Mouse (Mus musculus) spleen, postnatal 36 days (tissue): ENCODE data around the gene Nemp2.

Source experiments
- DNase-seq, 2 experiments: peaks; one replicate each; pipeline ENCODE4 v3.0.0; 2022; ENCODE audit warnings: low spot score in 2 of 2, mixed read lengths in 1 of 2

Gene Nemp2

DNA sequence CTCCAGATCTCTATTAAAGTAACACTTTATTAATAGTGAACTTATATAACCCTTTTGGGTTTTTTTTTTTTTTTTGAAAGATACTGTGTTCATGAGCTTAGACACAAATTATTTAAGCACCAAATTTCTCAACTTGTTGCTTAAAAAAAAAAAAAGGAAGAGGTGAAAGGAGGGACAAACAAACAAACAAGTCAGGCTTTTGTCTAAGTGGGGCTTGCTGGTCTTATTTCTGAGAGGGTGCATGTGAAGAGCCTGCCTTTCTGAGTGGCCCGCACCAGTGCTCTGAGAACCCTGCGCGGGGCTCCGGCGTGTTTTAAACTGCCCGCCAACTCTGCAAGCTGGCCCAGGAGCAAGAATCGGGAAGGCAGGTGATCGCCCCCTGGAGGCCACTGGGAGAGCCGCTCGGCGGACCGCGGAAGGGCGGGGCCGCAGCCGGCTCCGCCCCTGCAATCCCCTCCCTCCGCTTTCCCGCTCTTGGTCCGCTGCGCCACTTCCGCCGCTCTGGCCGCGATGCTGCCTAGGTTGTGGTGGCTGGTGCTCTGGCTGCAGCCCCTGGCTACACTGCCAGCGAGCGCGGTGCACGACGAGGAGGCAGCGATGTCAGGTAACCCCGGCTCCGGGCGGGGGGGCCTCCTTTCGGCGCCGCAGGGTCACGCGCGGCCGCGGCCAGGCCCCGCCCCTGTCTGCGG, at the start of gene Nemp2:
Nemp2 (plus strand) TSS at position 456 of the 689 bp plus-strand sequence.
- peak; percentile 88 for DNase-seq

DNA sequence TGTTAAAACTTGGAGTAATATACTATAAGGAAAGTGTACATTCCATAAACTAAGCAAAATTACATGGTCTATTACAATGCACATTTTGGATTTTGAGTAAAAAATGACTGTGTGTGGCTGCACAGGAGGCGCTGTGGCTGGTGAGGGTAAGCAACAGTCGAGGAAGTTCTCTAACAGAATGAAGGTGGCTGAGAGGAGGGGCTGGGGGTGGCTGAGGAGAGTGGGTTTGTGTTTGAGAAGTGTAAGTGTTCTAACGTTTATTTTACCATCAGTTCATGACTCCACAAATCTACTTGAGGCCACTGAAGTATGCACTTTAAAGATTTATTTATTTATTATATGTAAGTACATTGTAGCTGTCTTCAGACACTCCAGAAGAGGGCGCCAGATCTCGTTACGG, 48.8 kb upstream of the Nemp2 start:
- DNase-seq, result peak; percentile 26 to 33

DNA sequence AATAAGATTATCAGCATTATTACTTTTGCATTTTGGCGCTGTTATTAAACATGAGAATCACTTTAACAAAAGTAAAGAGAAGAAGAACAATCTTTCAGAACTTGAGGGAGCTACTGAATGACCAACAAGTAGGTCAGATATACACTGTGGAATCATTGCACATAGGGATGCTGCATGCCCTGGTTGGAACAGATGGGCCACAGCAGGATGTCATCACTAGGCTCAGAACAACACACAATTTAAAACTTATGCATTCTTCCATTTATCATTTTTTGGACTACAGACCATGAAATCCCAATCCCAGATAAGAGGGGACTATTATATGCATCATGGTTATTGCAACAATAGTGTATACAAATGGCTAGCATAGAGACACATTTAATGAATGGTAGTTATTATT, 47.6 kb upstream of the Nemp2 start:
- DNase-seq, result no peak

DNA sequence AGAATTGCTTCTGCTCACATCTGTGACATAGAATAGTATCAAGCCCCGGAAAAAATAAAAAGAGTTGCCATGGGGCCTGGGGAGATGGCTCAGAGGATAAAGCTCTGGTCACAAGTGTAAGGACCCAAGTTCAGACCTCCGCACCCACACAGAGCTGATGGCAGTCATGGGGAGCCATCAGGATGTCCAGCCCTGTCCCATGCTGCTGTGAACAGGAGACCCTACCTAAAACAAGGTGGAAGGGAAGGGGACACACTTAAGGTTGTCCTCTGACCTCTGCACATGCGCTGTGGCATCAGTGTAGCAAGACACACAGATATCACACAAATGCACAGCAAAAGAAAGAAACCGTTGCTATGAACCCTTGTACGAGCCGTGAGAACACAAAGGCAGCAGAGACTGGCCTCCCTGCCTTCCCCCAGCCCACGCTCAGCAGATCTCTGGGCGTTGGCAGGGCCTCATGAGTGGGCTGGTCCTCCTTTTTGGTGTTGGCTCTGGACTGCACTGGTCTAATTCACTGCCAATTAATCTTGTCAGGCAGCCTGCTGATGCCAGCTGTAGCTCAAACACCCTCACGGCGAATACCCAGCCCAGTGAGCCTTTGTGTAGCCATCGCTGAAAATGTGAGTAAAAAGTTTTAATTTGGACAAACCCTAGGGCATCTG, 33.4 kb upstream of the Nemp2 start:
- no peak for DNase-seq

DNA sequence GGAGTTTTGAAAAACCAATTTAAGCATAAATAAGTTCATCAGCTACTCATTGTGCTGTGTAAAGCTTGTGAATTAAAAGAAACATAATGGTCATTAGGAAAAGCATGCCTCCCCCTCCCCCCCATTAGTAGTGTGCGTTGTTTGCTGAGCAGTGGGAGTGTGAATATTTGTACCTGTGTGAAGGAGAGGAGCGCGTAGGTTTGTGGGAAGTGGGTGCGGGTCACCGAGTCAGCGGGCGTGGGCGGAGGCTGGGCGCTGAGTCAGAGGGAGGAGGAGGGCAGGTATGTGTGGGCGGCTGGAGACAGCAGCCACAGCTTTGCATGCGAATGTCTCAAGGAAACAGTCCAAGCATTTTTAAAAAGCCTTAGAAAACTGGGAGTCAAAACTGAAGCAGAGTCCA, 32.7 kb upstream of the Nemp2 start:
- peak; percentile 74 to 76 for DNase-seq

DNA sequence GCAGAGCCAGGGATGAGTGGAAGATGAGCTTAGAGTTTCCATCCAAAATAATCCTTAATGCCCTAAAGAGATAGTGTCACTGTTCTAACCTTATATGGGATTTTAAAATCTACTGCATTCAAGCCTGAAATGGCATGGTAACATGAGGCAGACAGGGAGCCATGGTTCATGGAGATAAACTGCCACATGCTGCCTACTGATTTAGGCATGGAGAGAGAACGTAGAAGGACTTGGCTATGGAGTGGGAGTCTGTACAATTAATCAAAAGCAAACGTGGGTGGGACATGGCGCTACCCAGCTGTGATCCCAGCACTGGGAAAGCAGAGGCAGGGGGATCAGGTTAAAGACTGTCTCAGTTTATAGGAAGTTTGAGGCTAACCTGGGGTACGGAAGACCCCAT, 32.1 kb upstream of the Nemp2 start:
- DNase-seq, result no peak

DNA sequence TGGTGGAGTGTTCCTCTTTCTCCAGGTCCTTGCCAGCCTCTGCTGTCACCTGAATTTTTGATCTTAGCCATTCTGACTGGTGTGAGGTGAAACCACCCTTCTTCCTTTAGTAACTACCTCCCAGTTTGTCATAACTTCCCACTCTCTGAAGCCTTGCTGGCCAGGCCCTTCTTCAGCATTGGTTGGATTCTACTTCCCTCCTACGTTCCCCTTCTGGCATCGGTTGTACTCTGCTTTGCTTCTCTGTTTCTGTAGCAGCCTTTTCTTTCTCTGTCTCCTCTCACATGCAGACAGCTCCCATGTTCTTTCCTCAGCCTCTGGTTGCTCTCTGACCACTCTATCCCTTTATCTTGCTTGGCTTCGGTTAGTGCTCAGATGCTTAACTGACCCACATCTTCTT, 29.0 kb upstream of the Nemp2 start:
- DNase-seq, result no peak

DNA sequence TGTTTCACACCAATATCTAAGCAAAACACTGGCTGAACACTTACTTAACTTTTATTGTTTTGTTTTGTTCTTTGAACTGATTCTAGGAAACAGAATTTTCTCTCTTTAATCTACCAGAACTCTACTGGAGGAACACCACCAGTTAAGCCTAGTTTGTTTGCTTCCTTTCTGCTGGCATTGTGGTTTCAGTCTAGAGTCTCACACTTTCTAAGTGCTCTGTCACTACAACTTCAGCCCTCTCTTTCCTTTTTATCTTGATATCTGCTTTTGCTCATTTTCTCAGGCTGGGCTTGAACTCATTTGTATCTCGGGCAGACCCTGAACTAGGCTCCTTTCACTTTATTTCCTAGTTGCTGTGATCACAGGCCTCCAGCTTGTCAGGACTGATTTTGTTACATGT, 22.8 kb upstream of the Nemp2 start:
- DNase-seq, result no peak

DNA sequence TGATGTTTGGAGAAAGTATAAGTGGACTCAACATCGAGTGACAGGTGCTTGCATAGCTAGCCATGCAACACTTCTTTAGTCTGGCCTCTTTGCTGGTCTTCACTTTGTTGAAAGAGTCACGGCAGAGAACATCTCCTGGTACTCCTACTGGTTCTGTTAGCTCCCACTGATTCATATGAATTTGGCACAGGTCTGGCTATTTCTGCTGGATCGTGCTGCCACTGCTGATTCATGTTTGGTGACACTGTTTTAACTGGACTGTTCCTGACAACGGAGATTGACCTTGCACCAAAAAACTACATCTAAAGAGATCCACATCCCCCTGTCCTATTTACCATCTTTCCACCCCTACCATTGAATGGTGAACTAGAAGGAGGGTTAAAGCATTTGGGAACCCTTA, 22.0 kb upstream of the Nemp2 start:
- DNase-seq, result no peak

DNA sequence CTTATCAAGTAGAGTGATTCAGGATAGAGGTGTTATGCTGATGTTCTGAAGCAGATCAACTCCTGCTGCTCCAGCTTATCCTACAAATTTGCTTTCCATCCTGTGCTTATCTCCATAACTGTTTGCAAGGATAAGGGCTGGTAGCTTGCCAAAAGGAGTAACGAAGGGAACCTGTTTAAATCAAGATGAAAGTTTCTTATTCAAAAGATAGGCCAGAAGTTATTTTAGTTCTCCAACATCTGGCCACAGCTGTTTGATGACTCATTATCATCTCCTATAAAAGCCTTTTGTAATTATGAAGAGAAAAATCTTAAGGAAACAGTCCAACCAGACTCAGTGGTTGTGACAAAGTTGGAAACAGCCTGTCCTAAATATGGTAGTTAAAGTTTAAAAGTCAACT, 12.3 kb upstream of the Nemp2 start:
- no peak for DNase-seq

DNA sequence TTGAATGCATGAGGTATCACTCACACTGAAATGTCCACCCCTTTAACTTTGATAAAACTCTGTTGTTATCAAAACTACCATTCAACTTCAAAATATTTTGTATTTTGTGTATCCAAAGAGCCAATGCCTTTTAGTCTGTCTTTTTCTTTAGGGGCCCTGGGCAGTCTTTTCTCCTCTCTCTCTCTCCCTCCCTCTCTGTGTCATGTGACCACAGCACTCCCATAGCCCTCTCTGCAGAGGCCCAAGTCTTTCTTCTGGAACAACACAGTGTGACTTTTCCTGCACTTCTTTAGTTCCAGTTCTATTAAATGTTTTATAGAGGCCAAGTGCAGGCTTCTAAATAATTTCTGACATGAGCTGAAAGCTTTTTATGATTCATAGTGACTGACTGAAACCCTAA, 10.1 kb upstream of the Nemp2 start:
- DNase-seq, result no peak

DNA sequence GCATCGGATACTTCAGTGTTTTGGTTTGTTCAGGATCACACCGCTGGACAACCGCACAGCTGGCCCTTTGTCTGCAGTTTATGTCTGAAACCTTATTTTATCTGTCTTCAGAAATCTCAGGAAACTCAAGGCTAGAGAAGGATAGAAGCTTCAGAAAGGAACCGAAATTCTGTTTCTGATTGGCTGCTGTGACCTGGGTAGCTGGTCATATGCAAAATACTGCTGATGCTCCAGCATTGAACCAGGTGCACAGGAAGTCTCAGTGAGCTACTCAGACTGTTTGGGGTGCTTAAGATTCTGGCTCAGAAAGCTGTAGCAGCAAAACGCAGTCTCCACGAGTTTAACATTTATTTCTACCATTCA, 415 bp downstream of the Nemp2 start:
- DNase-seq, result peak; percentile 77

DNA sequence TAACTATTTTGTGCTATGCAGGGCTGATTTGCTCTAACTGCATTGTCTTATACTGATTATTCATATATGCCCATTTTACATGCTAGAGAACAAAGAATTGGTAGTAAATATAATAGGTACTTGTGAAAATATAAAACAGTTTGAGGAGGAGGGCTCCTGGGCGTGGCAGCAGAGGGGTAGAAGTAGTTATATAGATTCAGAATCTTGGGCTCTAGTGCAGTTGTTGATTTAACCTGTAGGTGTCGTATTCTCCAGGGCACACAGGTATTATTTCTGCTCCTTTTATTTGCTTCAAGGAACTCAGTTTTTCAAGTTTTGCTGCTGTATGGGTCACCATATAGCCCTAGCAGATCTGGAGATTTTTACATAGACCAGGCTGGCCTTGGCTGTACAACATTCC, 1.1 kb downstream of the Nemp2 start:
- DNase-seq, result peak in 1 of 2 experiments; percentile 27

DNA sequence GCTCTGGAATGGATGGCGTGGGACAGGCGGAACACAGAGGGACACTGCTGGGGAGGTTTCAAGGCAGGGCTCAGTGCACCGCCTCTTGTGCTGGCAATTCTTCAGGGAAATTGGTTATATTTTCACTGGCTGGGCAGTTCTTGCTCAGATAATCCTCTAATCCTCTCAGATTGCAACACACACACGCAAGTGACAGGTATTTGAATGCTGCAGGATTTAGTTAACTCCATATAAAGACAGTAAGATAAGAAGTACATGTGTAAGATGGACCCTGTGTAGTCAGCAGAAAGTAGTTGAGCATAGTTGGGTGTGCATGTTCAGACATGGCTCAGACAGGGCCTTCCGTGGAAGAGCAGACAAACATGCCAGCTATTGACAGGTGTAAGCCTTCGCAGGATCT, 3.7 kb downstream of the Nemp2 start:
- no peak for DNase-seq

DNA sequence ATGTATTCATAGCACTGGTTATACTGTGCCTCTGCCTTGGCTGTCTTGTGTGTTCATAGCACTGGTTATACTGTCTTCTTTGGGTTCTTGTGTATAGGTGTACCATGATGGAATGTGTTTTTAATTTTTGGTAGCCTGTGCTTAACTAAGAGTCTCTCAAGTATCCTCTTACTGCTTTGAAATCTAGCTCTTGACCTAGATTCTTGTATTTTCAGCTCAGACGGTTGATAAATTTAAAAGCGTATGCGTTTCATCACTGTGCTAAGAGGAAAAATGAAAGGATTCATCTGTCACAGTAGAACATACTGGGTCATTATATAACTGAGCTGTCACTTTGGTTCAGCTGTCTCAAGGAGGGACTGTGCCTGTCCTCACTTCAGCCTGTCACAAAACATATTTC, 5.4 kb downstream of the Nemp2 start:
- no peak for DNase-seq

DNA sequence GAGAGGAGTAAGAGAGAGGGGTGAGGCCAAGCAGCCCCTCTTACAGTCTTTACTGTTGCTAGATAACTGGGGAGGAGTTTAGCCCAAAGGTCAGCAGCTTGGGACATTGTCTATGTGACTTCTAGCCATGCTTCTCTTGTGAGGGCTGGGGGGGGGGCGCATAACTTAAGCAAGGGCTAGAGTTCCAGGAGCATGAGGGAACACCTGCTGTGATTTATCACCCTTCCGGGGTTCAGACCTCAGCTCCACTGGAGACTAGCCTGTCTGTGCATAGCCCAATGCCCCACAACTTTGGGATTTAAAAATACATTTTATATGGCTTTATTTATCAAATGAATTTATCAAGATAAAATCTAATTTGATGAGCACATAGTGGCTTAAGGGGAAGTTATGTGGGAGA, 7.6 kb downstream of the Nemp2 start:
- no peak for DNase-seq

DNA sequence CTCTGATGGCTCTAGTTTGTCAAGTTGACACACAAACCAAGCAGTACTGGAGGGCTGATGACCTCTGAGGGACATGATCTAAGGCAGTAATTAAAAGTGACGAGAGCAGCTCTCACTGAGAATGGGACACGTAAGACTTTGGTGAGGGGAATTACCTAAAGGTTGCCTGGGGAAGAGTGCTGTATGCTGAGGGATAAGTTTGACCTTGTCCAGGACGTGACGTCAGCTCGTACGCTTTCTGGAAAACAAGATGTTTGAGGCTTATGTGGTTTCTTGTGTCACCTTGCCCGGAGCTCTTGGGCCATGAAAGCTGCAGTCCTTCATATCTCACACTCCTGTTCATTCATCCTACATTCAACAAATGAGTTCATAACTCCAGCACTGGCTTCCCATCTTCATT, 8.6 kb downstream of the Nemp2 start:
- DNase-seq, result no peak

DNA sequence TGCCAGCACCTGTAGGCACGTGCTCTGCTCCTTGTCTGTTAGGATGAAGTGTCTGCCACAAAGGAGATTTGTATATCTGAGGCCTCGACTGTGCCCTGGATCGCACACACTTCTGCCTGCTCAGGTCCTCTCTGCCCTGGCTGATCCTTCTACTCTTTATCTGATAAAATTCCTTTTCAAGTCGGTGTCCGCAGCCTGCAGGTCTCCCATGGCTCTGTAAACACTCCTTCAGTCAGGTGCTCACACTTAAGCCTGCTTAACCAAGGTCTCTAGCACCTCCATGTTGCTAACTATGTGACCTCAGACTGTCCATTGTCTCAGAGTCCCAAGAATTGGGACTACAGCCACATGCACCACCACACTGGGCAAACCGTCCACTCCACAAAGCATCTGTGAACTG, 9.8 kb downstream of the Nemp2 start:
- DNase-seq, result no peak

DNA sequence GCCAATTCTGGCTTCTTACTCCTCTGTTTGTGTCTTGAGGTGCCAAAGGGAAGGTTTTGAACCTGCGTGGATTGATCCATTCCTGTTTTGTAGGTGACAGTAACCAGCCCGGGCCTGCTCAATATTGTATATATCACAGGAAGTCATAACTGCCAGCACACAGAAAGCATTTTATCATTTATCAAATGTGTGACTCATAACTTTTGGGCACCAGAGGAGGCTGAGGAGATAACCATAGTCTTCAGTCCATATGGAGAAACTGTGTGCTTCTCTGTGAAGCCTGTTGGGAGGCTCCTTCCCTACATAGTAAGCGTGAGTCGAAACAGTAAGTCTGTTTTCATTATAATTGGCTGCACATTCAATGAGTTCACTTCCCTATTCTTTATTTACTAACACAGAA, 10.2 kb downstream of the Nemp2 start:
- DNase-seq, result no peak

DNA sequence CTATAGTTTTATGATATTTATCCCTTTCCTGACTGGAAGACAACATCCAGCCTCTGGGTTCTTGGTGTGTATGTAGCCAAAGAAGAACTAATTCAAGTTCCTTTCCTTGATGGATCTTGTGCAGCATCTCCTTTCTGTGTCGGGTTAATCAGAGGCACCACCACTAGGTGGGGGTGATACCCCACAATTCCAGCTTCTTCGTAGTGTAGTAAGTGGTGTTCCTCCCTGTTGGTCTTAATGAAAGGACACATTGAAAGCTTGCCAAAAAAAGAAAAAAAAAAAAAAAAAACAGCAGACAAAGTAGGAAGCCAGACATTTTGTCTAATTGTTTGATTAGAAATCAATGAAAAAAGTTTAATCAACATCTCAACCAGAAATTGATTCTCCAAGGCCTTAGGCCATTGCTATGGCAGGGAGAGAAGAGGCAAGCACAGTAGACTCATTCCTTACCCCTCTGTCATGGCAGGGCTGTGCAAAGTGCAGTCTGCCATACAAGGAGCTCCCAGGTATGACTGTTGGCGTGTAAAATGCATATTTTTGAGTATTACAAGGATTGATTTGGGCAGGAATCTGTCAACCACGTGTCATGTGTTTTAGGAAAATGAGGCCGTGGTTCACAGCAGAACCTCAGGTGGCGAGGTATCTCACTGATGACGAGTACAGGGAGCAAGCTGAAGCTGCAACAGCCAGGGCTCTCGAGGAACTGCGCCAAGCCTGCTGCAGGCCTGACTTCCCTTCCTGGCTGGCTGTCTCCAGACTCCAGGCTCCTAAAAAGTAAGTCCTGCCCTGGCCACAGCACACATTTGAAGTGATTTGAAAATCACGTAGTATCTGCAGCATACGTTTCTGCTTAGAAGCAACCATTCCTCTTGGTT, 17.9 kb downstream of the Nemp2 start:
- peak; percentile 65 to 72 for DNase-seq

DNA sequence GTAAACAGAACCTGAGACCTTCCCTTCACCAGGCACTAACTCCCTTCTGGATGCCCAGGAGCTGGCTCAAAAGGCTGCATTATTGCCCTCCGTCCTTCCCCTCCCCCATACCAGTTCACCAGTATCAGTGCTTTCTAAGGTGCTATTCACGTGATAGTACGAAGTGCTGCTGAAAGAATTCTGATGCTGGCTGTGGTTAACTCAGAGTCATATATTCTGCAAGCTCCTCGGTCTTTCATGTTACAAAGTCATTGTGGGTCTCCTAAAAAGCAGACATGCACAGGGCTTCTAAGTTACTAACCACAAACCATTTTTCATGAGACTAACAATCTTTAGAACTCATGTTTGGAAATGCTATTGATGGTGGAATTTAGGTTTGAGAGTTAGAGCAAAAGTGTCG, 19.6 kb downstream of the Nemp2 start:
- no peak for DNase-seq

DNA sequence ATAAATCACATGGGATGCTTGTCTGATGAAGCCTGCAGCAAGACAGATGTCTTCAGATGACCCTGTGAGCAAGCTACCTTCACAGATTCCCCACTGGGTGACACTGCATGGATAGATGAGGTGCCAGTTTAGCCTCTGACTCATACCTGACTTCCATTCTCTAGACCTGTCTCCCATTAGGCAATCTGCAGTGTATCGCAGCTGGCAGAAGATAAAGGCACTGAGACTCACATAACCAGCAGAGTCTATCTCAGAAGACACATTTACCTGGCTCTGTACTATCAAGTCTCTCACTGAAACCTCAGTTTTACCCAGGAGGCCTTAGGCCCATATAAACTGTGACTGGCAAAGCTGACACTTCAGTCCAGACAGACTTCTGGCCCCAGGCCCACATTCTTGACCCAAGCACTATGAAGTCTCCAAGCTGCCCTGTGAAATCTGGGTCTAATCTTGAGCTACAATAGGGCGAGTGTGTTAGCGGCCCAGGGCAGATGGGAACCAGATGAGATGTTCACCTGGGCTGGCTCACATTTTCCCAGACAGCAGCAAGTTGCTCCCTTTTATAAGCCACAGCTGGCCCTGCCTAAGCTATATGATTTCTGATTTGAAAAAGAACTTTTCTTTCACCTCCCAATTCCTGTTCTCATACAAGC, 22.2 kb downstream of the Nemp2 start:
- DNase-seq, result no peak
